Mouse (Mus musculus) kidney, adult 8-10 months (tissue): ENCODE measurements around the gene Csmd2.

Experiments used
- DNase-seq, 2 experiments: peaks; one replicate each; pipeline ENCODE4 v3.0.0; 2022

Csmd2 gene

GRCm38 (mm10) chr4:128142279-128142678, 154.6 kb downstream of the Csmd2 start:
- no peak for DNase-seq

DNA sequence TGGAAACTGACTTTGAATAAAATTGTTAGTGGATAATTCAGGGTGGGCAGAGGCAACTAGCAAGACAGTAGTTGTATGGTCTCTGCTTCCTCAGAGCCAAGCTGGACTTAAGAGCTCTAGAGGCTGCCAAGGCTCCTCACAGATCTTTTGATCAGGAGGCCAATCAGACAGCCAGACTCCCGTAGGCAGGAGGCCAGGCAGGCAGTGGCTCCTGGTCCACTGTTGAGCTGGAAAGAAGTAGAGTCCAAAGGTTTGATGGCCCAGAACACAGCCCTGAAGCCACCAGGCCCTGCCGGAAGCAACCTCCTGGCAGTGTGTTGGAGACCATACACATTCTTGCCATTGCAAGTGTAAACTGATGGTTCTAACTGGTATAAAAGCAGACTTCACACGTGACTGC, 155.5 kb downstream of the Csmd2 start:
- DNase-seq: peak in 1 of 2 experiments; percentile 9

DNA sequence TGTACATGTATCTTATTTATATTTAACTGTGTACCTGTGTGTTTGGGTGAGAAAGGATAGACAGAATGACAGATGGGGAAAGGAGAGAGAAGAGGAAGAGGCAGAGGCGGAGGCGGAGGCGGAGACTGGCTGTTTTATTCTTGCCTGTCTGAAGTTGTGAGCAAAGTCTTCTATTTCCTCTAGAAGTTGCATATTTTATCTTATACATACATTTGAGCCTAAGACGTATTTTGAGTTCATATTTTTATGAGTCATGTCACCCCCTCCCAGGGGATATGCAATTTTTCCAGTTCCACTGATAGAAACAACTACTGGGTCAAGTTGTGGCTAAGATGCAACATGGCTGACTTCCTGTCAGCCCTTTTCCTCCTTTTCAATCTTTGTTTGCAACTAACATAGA, 161.9 kb downstream of the Csmd2 start:
- DNase-seq: no peak

DNA sequence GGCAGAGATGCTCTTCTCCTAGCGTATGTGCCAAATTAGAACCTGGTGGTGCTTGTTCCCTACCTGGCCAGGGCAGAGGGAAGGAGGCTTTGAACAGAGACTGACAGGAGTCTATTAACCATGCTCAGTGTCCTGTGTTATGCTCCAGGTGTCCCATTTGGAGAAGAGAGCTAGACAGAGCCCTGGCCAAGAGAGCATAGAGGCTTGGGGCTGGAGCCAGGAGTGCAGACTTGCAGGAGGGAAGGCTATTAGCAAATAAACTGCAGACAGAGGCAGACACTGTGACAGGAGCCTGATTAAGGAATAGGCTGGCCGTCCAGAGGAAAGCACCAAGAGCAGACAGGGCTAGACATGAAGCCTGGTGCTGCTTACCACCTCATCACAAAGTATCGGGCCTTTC, 164.4 kb downstream of the Csmd2 start:
- no peak for DNase-seq

DNA sequence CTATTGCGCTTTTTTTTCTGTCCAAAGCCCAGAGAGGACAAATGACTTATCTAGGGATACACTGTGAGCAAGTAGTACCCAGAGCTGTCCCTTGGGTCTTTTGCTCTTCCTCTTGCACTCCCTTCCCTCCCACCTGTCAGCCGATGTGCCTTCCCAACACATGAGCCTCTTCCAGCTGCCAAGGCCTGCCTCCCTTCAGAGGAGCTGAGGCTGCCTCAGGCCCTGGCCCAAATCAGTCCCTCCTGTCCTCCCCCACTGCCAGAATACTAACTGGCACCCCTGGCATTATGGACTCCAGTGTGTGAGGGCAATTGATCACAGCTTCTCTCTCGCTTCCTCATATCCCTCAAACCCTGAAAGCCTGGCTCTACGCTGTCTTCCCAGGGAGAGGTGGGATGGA, 165.5 kb downstream of the Csmd2 start:
- no peak for DNase-seq

DNA sequence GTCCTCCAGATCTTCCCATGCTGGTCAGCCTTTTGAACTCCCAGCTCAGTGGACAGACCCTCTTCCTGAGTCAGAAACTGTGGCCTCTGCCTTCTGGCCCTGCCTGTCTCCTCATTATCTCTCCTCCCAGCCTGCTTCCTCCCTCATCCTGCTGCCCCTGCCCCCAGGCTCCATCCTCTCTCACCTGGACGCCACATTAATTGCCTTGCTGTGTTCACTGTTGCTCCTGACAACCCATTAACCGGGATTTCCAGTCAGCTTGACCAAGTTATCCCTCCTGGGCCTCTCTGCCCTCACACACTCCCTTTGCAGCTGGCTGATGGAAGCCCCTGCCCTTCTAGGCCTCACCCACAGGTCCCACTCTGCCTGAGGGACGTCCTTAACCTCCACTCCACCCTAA, 167.6 kb downstream of the Csmd2 start:
- no peak for DNase-seq

DNA sequence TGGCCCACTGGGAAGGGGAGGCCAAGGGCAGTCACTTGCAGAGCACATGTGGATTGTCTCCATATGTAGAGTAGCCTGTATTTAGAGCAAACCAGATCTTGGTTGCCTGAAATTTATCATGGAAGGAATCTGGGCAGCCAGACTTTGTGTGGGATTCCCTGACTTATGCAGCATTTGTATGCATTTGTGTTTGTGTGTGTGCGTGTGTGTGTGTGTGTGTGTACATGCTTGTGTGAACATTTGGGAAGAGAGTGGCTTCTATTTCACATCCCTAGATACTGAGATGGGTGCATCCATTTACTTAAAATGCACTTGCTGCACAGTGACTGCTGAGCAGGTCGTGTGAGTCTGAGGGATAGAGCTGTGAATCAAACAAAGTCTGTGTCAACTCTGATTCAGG, 173.0 kb downstream of the Csmd2 start:
- DNase-seq: no peak

GRCm38 (mm10) chr4:128170181-128170580, 182.5 kb downstream of the Csmd2 start:
- DNase-seq: no peak

GRCm38 (mm10) chr4:128171233-128171632, 183.6 kb downstream of the Csmd2 start:
- no peak for DNase-seq

DNA sequence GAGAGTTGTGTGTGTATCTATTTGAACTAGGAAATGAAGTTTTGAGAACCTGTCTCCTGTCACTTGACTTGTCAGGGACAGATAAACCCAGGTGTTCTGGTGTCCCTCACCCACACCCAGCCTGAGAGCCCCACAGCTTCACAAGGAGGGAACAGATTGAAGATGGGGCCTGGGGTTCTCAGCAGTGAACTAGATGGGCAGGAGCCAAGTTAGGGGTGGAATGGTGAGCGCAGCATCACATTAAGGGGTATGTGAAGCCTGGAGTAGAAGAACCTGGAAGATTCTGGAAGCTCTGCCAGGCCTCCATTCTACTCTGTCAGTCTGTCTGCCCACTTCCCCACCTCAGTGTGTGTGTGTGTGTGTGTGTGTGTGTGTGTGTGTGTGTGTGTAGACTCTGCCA, 184.0 kb downstream of the Csmd2 start:
- DNase-seq: no peak

DNA sequence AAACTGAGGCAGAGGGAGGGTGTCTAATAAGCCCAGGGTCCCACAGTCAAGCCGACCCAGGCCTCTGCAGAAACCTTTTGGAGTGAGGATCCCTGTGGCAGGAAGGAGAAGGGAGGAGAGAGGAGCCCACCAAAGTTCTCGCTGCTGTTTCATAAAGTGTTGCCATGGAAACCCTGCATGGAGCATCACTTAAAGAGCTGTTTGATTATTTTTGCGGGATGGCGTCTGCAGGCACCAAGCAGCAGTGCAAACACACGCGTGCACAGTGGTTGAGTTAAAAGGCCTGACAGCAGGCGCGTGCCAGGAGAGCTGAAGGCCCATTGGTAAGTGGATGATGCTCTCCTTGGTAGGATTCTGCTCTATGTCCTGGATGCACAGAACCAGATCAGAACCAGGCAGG, 191.3 kb downstream of the Csmd2 start:
- no peak for DNase-seq

GRCm38 (mm10) chr4:128179581-128179980, 191.9 kb downstream of the Csmd2 start:
- DNase-seq: no peak

GRCm38 (mm10) chr4:128184747-128185146, 197.1 kb downstream of the Csmd2 start:
- no peak for DNase-seq

DNA sequence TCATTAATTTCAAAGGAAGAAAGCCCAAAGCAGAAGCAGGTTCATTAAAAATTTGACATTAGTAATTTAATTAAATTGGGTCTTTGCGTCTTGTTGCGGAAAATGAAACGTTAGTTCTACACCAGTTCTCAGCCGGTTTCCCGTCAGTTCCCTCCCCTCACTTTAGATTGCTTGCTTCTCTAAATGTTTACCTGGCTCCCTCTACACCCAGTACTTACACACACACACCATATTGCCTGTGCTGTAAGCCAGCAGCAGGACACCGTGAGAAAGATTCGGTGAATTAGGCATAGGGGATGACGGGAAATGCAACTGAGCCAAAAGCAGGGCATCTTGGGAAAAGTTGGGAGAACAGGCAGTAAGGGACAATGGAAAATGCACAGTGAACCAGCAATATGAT, 206.8 kb downstream of the Csmd2 start:
- DNase-seq: no peak

DNA sequence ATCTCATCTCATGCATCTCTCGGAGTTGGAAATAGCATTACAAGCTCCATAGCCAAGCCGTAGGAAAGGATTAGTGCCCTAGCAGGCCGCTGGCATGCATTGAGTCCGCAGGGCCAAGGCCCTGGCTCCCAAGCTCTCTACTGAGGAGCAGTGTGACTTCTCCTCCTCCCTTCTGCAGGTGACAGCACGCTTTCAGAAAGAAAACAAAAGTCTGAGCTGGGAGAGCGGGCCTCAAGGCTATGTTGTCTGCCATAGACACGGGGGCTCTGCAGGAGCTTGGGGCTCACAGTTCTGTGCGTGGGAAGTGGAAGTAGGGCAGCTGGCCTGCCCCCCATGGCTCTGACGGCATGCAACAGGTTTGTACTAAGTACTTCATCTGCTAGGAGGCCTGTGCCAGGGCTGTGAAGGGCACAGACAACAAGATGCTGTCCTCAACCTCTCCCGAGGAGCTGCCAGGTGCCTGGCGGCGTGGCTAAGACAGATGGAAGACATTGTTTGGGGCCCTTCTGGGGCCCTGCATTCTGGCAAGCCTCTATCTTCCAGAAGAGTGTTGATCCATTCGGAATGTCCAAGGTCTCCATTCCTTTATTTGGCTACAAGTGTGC, 230.4 kb downstream of the Csmd2 start:
- DNase-seq: no peak

DNA sequence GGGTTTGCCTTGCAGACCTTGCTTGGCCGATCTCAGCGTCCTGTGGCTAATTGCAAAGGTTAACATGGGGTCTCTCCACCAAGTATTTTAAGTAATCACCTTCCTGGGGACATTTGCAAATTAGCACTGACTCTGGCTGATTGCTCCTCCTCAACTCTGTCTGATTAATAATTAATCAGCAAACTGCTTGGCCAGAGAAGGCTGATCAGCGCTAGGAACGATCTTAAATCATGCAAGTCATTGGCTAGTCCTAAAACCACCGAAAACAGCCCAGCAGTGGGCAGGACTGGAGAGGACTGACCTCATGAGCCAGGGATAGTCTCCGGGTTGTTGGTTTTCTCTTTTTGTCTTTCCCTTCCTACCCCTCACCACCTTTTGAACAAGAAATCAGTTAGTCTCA, 236.8 kb downstream of the Csmd2 start:
- peak; percentile 19 to 67 for DNase-seq

GRCm38 (mm10) chr4:128227377-128228316, 240.0 kb downstream of the Csmd2 start:
- DNase-seq: peak in 1 of 2 experiments; percentile 17

DNA sequence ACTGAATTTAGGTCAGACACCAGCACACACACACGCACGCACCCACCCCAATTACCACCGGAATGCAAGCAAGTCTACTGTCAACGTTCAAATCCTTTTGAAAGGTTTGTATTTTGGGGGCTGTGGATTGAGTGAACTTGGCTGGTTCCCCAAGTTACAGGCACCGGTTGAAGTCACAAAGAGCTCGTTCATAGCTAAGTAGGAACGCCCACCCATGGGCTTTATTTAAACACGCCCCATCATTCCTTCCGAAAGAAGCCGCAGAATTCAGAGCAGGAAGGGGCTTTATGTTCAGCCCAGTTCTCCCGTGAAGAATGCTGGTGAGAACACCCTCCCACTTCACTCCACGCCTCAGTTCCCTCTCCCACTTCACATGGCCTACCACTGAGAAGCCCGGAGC, 245.8 kb downstream of the Csmd2 start:
- DNase-seq: no peak

- no peak for DNase-seq
Observed at GRCm38 (mm10) chr4:128239113-128239512, 251.5 kb downstream of the Csmd2 start.

- no peak for DNase-seq
Observed at GRCm38 (mm10) chr4:128241075-128241853, 253.6 kb downstream of the Csmd2 start.

GRCm38 (mm10) chr4:128241854-128242356, 254.2 kb downstream of the Csmd2 start:
- DNase-seq: no peak

DNA sequence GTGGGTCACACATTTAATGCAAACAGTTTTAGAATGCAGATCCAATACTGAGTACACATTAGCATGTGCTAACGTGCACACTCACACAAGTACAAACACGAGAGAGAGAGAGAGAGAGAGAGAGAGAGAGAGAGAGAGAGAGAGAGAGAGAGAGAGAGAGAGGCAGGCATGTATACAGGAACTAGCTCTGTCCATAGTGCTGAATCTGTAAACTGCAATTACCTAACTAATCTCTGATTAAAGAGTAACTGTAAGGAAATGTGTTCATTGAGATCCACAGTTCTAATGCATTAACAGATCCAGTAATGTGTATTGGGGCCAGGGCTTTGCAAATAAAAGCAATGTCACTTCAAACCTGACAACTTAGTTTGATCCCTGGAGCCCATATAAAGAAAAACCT, 257.5 kb downstream of the Csmd2 start:
- no peak for DNase-seq

DNA sequence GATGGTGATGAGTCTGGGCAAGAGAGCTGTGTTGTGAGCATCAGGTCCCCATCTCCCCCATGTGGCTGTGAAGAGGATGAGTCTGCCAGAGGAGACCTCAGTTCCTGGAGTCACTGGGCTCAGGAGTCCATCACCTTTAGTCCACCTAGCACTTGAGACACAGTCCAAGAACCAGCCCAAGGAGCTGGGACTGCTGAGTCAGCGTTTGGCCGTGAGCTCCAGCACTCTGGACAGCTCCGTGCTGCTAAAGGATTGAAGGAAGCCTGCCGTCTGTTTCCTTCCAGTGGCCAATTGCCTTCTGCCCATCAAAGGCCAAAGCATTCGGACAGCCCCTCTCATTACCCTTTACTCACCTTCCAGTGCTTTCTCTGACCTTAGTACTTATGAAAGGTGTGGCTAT, 261.0 kb downstream of the Csmd2 start:
- DNase-seq: peak in 1 of 2 experiments; percentile 23
